Mouse (Mus musculus): ENCODE measurements around the gene Tjp1. TPM values are rescaled to one million over a fixed set of nuclear protein-coding genes. Genes with fewer than 3 reads are reported as not detected.

Gene Tjp1
- polyA plus RNA-seq, 1 experiment from 2014 or later: 24.0 TPM

DNA sequence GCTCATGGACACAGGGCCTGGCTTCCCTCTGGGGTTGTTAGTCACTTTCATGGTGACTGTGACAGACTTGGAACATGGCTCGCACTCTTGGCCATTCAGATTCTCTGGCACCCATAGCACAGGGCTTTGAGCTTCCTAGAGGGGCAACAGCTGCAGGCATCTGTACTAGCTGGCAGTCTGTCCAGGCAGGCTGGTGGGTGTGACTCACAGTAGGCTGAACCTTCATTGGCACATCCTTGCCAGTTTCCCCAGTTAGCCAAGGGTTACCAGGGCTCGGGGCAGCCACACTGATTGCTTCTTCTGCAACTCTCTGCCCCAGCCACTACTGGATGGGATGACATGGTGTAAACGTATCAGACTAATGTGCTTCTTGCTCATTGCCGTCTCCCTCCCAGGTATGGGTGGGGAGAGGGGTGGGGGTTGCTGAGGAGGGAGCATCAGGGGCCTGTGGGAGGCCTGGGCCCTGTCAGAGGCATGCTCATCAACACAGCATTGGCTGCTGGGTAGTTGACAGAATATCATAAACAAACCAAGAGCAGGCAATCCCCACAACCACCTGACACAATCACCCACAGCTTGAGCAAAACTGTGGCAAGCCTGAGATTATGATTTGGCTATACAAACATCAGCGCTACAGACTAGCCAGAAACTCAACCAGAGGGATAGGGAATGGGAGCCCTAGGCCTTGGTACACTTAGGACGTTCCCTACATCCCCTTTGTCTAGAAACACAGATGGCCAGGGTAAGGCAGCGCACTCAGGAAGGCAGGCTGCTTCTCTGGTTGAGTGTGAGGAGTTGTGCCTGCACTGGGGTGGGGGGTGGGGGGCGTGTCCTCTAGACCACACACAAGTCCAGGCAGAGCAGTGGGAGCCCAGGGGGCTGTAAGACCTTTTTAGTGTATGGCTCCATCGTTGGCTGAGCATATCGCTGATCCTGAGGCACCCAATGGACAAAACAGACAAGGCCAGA is 246.4 kb downstream of the Tjp1 start:
- Histone ChIP-seq H3K36me3 (no peaks in the 10 kb centered on the region), H3K9me3 (replicated peaks) (no peaks in the 10 kb centered on the region), H3K27me3 (ENCODE audit: low read depth, poor library complexity, severe bottlenecking) (no peaks in the 10 kb centered on the region), H3K4me1 (peaks cover 4% of the 10 kb centered on the region; the same call in 1 of the 2 replicates), H3K4me3 (no peak overlapping the region), H3K27ac (no peak overlapping the region)
- WGBS: 80% methylated on average over 10 of the region's 10 CpGs
- no peak for DNase-seq (ENCODE audit: low spot score)

DNA sequence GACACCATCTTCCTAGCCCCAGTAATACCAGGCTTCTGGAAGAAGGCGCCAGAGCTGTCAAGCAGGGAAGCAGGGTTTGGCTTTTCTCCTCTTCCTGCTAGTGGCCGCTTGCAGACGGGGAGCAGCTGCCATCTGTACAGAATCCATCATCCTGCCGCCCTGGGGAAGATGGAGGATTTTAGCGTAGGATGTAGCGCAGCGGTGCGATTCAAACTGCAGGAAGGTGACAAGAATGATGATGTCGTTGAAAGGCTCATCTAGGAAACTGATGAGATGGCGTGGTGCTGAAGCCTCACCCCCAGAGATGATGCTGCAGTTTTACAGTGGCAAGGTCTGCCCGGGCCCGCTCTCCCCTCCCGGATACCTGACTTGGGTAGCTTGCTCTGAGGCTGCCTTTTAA is 248.3 kb downstream of the Tjp1 start:
- Histone ChIP-seq H3K4me1 (peaks cover 4% of the 10 kb centered on the region; the same call in 1 of the 2 replicates), H3K27ac (no peak overlapping the region), H3K4me3 (no peak overlapping the region), H3K27me3 (ENCODE audit: low read depth, poor library complexity, severe bottlenecking) (no peaks in the 10 kb centered on the region), H3K36me3 (no peaks in the 10 kb centered on the region), H3K9me3 (replicated peaks) (no peaks in the 10 kb centered on the region)
- no peak for DNase-seq (ENCODE audit: low spot score)
- WGBS: 62% methylated on average over 13 of the region's 13 CpGs

DNA sequence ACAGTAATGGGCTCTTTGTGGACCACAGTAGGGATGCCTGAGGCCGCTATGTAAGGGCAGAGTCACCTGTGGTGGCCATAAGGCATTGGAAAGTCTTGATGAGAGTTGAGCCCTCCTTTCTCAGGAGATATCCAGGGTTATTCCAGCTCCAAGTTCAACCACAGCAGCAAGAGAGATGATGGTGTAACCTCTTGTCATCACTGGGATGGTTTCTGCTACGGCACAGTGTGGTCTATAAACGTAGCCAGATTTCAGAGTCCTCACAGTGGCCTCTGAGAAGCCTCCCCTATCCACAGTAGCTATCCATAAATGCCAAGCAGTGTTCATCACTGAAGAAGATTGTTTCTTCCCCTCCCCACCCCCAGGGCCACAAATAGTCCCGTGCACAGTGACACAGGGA is 251.8 kb downstream of the Tjp1 start:
- Histone ChIP-seq H3K4me3 (no peak overlapping the region), H3K4me1 (no peaks in the 10 kb centered on the region), H3K27me3 (ENCODE audit: low read depth, poor library complexity, severe bottlenecking) (no peaks in the 10 kb centered on the region), H3K36me3 (no peaks in the 10 kb centered on the region), H3K27ac (no peak overlapping the region), H3K9me3 (replicated peaks) (no peaks in the 10 kb centered on the region)
- 89% methylated on average over 4 of the region's 4 CpGs for WGBS
- DNase-seq (ENCODE audit: low spot score): no peak

DNA sequence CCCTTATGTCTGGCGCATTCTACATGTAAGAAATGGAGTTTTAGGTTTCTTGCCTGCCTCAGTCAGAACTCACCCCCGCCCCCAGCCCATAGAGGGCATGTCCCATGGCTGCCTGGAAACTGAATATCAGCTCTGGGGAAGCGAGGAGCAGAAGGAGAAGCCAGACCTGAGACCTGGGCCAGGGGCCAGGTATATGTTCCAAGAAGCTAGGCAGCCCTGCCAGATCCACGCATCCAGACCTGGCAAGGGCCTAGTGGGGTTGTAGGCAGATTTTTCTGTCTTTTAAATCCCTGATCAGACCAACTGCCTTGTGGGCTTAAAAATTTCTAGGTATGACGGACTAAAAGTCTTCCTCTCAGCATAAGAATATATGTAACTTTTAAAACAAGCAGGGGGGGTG is 253.4 kb downstream of the Tjp1 start:
- no peaks in the 10 kb centered on the region for H3K27me3 ChIP-seq (ENCODE audit: low read depth, poor library complexity, severe bottlenecking)
- H3K9me3 ChIP-seq (replicated peaks): no peaks in the 10 kb centered on the region
- 85% methylated on average over 5 of the region's 5 CpGs for WGBS
- no peak overlapping the region for H3K4me3 ChIP-seq
- H3K36me3 ChIP-seq: no peaks in the 10 kb centered on the region
- no peak for DNase-seq (ENCODE audit: low spot score)
- no peak overlapping the region for H3K27ac ChIP-seq
- no peaks in the 10 kb centered on the region for H3K4me1 ChIP-seq

DNA sequence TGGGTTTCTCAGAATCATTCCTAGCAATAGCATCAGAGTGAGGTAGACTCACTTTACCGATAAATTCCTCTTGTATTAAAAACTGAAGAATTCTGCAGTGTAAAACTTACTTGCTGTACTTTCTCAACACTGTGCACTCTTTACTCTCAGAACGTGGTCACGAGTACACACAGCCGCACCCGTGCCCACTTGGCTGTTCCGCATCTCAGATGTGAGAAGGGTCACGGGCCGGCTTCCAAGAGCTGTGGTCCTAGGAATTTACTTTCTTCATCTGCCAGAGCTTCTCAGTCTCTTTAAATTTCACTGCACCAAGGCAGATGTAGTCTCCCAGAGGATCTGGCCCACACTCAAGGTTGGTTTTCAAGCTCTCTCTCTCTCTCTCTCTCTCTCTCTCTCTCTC is 277.9 kb downstream of the Tjp1 start:
- H3K4me3 ChIP-seq: no peak overlapping the region
- no peaks in the 10 kb centered on the region for H3K27me3 ChIP-seq (ENCODE audit: low read depth, poor library complexity, severe bottlenecking)
- H3K4me1 ChIP-seq: no peaks in the 10 kb centered on the region
- H3K36me3 ChIP-seq: no peaks in the 10 kb centered on the region
- no peak for DNase-seq (ENCODE audit: low spot score)
- H3K9me3 ChIP-seq (replicated peaks): no peaks in the 10 kb centered on the region
- 94% methylated on average over 8 of the region's 8 CpGs for WGBS
- H3K27ac ChIP-seq: no peak overlapping the region

Other genes starting within 250 kb of the Tjp1 start
- gene Tarsl2, start 117.1 kb upstream of the Tjp1 start, polyA plus RNA-seq (2016; fragmentation: Nextera tagmentation; extraction: Ambion mirVana): 4.4 and 6.2 TPM in 2 replicates
- gene Tm2d3, start 163.4 kb upstream of the Tjp1 start, polyA plus RNA-seq (2016; fragmentation: Nextera tagmentation; extraction: Ambion mirVana): 73.3 and 75.1 TPM in 2 replicates

Data from limb, embryonic 10.5 days (tissue).